Mouse (Mus musculus): Measurements from ENCODE around the gene Zdbf2. TPM values are rescaled to one million over a fixed set of nuclear protein-coding genes. Genes with fewer than 3 reads are reported as not detected.

The Zdbf2 gene
- polyA plus RNA-seq, 1 experiment from 2014 or later = 16.1 TPM

Small RNA genes within 50 kb of the gene (microRNA-seq; reads per million reads assigned to microRNA genes)
- 0.69 reads per million for gene Gm24513 (ENCODE audit: borderline number of aligned reads)

Other genes starting within 250 kb of the Zdbf2 start
- gene Ino80d, start 158.6 kb upstream of the Zdbf2 start, polyA plus RNA-seq (2015; fragmentation: Nextera tagmentation; extraction: Ambion mirVana) = 11.2 and 12.5 TPM in 2 replicates
- gene Eef1b2, start 96.4 kb upstream of the Zdbf2 start, polyA plus RNA-seq (2015; fragmentation: Nextera tagmentation; extraction: Ambion mirVana) = 565 and 634 TPM in 2 replicates
- 112 and 116 TPM in 2 replicates for gene Ndufs1, start 96.4 kb upstream of the Zdbf2 start, polyA plus RNA-seq (2015; fragmentation: Nextera tagmentation; extraction: Ambion mirVana)
- 0.11 and 0.33 TPM in 2 replicates for gene Gpr1, start 58.7 kb upstream of the Zdbf2 start, polyA plus RNA-seq (2015; fragmentation: Nextera tagmentation; extraction: Ambion mirVana)
- 3.5 and 4.5 TPM in 2 replicates for gene Adam23, start 172.6 kb downstream of the Zdbf2 start, polyA plus RNA-seq (2015; fragmentation: Nextera tagmentation; extraction: Ambion mirVana)